Mouse (Mus musculus): ENCODE results near the gene Ceacam18. TPM values are rescaled to one million over a fixed set of nuclear protein-coding genes. Genes with fewer than 3 reads are reported as not detected.
"Not testable (repeated sequence)": the region's sequence is repeated elsewhere in the genome, so short reads cannot be mapped to it uniquely, and the experiment has no call there.

Ceacam18 gene
- polyA plus RNA-seq, 1 experiment = not detected

DNA sequence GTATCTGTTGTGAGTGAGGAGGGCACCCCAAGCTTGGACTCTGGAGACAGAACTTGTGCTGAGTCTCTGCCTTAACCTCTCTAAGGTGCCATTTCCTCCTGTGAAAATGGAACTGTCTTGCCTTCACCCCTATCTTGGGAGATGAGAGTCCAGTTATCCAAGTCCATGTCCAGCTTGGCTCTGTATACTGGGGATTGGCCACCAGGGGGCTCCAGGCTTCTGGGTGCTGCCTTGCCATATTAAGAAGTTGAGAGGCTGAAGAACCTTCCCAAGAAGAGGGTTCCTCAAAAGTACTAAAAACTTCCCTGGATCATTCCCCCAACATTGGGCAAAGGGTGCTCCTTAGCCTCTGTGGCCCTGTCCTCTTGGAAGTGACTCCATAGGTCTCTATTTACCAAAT lies 44.0 kb downstream of the Ceacam18 start:
- H3ac ChIP-seq (ENCODE audit: control insufficient read depth, insufficient read length) = no peak overlapping the region
- H3K79me2 ChIP-seq (ENCODE audit: control insufficient read depth, insufficient read depth) = peaks cover 9% of the 10 kb centered on the region
- no peak overlapping the region for H3K4me2 ChIP-seq (ENCODE audit: low read depth)
- no peak for TF ChIP-seq POLR2A (IDR thresholded peaks at IDR 0.05; ENCODE audit: insufficient read length, low read depth)
- TF ChIP-seq MAX (IDR thresholded peaks at IDR 0.05; ENCODE audit: low read depth) = no peak
- no peak for TF ChIP-seq MYOD1 (IDR thresholded peaks at IDR 0.05; ENCODE audit: control insufficient read depth in 1 of 3, insufficient read length in 2 of 3, low read depth in 2 of 3)
- TF ChIP-seq SRF (IDR thresholded peaks at IDR 0.05; ENCODE audit: control insufficient read depth, insufficient read length, low read depth) = no peak
- no peak for TF ChIP-seq POLR2AphosphoS2 (IDR thresholded peaks at IDR 0.05; ENCODE audit: insufficient read length, low read depth)
- TF ChIP-seq TCF3 (IDR thresholded peaks at IDR 0.05; ENCODE audit: insufficient read length, low read depth) = no peak
- no peak overlapping the region for H3K4me3 ChIP-seq
- no peaks in the 10 kb centered on the region for H3K27me3 ChIP-seq (ENCODE audit: control insufficient read depth, insufficient read depth, insufficient read length)
- H3K36me3 ChIP-seq (ENCODE audit: control insufficient read depth, insufficient read depth) = peaks cover 10% of the 10 kb centered on the region

GRCm38 (mm10) chr7:43680960-43681359 lies 46.5 kb downstream of the Ceacam18 start:
- H3K27me3 ChIP-seq (ENCODE audit: control insufficient read depth, insufficient read depth, insufficient read length) = no peaks in the 10 kb centered on the region
- TF ChIP-seq CEBPB (IDR thresholded peaks at IDR 0.05; ENCODE audit: insufficient read depth, poor library complexity, severe bottlenecking) = no peak
- no peak overlapping the region for H3K4me2 ChIP-seq (ENCODE audit: low read depth)
- no peak overlapping the region for H3ac ChIP-seq (ENCODE audit: control insufficient read depth, insufficient read length)
- no peaks in the 10 kb centered on the region for H3K79me2 ChIP-seq (ENCODE audit: control insufficient read depth, insufficient read depth)
- H3K4me3 ChIP-seq = no peak overlapping the region
- peaks cover 9% of the 10 kb centered on the region for H3K36me3 ChIP-seq (ENCODE audit: control insufficient read depth, insufficient read depth)

GRCm38 (mm10) chr7:43682511-43682910 lies 48.0 kb downstream of the Ceacam18 start:
- H3ac ChIP-seq (ENCODE audit: control insufficient read depth, insufficient read length); H3K4me2 ChIP-seq (ENCODE audit: low read depth); H3K79me2 ChIP-seq (ENCODE audit: control insufficient read depth, insufficient read depth); H3K27me3 ChIP-seq (ENCODE audit: control insufficient read depth, insufficient read depth, insufficient read length); H3K36me3 ChIP-seq (ENCODE audit: control insufficient read depth, insufficient read depth); H3K4me3 ChIP-seq: not testable (repeated sequence)

- no peak overlapping the region for H3ac ChIP-seq (ENCODE audit: control insufficient read depth, insufficient read length)
- no peak for TF ChIP-seq CEBPB (IDR thresholded peaks at IDR 0.05; ENCODE audit: insufficient read depth, poor library complexity, severe bottlenecking)
- no peak for TF ChIP-seq REST (IDR thresholded peaks at IDR 0.05; ENCODE audit: insufficient read depth, insufficient read length)
- TF ChIP-seq POLR2AphosphoS2 (IDR thresholded peaks at IDR 0.05; ENCODE audit: insufficient read length, low read depth) = no peak
- no peak for TF ChIP-seq POLR2A (IDR thresholded peaks at IDR 0.05; ENCODE audit: insufficient read length, low read depth)
- TF ChIP-seq SRF (IDR thresholded peaks at IDR 0.05; ENCODE audit: control insufficient read depth, insufficient read length, low read depth) = no peak
- TF ChIP-seq MYOG (IDR thresholded peaks at IDR 0.05; ENCODE audit: control insufficient read depth in 1 of 3, insufficient read depth in 1 of 3, insufficient read length in 2 of 3, low read depth in 2 of 3) = no peak
- no peak for TF ChIP-seq MYOD1 (IDR thresholded peaks at IDR 0.05; ENCODE audit: control insufficient read depth in 1 of 3, insufficient read length in 2 of 3, low read depth in 2 of 3)
- no peak for TF ChIP-seq TCF3 (IDR thresholded peaks at IDR 0.05; ENCODE audit: insufficient read length, low read depth)
- no peak for TF ChIP-seq E2F4 (IDR thresholded peaks at IDR 0.05; ENCODE audit: insufficient read depth)
- no peak for TF ChIP-seq USF1 (IDR thresholded peaks at IDR 0.05; ENCODE audit: low read depth)
- TF ChIP-seq TCF12 (IDR thresholded peaks at IDR 0.05; ENCODE audit: insufficient read depth, poor library complexity, severe bottlenecking) = no peak
- no peaks in the 10 kb centered on the region for H3K36me3 ChIP-seq (ENCODE audit: control insufficient read depth, insufficient read depth)
- H3K4me2 ChIP-seq (ENCODE audit: low read depth) = no peak overlapping the region
- no peaks in the 10 kb centered on the region for H3K27me3 ChIP-seq (ENCODE audit: control insufficient read depth, insufficient read depth, insufficient read length)
- H3K79me2 ChIP-seq (ENCODE audit: control insufficient read depth, insufficient read depth) = no peaks in the 10 kb centered on the region
- no peak overlapping the region for H3K4me3 ChIP-seq
Observed at GRCm38 (mm10) chr7:43685088-43685487, 50.6 kb downstream of the Ceacam18 start.

GRCm38 (mm10) chr7:43690118-43690517 lies 55.6 kb downstream of the Ceacam18 start, which contains the start of gene Klk14:
Gene Klk14 (plus strand): TSS chr7:43690418.
- no peaks in the 10 kb centered on the region for H3K36me3 ChIP-seq (ENCODE audit: control insufficient read depth, insufficient read depth)
- H3K79me2 ChIP-seq (ENCODE audit: control insufficient read depth, insufficient read depth) = no peaks in the 10 kb centered on the region
- H3K4me3 ChIP-seq = no peak within 1 kb of the TSS
- TF ChIP-seq POLR2A (IDR thresholded peaks at IDR 0.05; ENCODE audit: insufficient read length, low read depth) (no peak), MYOD1 (IDR thresholded peaks at IDR 0.05; ENCODE audit: control insufficient read depth in 1 of 3, insufficient read length in 2 of 3, low read depth in 2 of 3) (no peak), TCF3 (IDR thresholded peaks at IDR 0.05; ENCODE audit: insufficient read length, low read depth) (no peak), MAX (IDR thresholded peaks at IDR 0.05; ENCODE audit: low read depth) (no peak), TCF12 (IDR thresholded peaks at IDR 0.05; ENCODE audit: insufficient read depth, poor library complexity, severe bottlenecking) (no peak), E2F4 (IDR thresholded peaks at IDR 0.05; ENCODE audit: insufficient read depth) (no peak), POLR2AphosphoS2 (IDR thresholded peaks at IDR 0.05; ENCODE audit: insufficient read length, low read depth) (no peak), CEBPB (IDR thresholded peaks at IDR 0.05; ENCODE audit: insufficient read depth, poor library complexity, severe bottlenecking) (no peak)
- no peaks in the 10 kb centered on the region for H3K27me3 ChIP-seq (ENCODE audit: control insufficient read depth, insufficient read depth, insufficient read length)
- H3ac ChIP-seq (ENCODE audit: control insufficient read depth, insufficient read length) = no peak within 1 kb of the TSS
- H3K4me2 ChIP-seq (ENCODE audit: low read depth) = no peak within 1 kb of the TSS

Other genes with a start within 250 kb of the Ceacam18 start
- 1.0 TPM for gene Siglecg, start 226.5 kb upstream of the Ceacam18 start, polyA plus RNA-seq (2012; fragmentation: generic; extraction: Trizol)
- not detected for gene Lim2, start 207.0 kb upstream of the Ceacam18 start, polyA plus RNA-seq (2012; fragmentation: generic; extraction: Trizol)
- gene Nkg7, start 197.6 kb upstream of the Ceacam18 start, polyA plus RNA-seq (2012; fragmentation: generic; extraction: Trizol) = not detected
- not detected for gene Cldnd2, start 193.9 kb upstream of the Ceacam18 start, polyA plus RNA-seq (2012; fragmentation: generic; extraction: Trizol)
- 244 TPM for gene Etfb, start 190.6 kb upstream of the Ceacam18 start, polyA plus RNA-seq (2012; fragmentation: generic; extraction: Trizol)
- gene Gm45233, start 190.6 kb upstream of the Ceacam18 start, polyA plus RNA-seq (2012; fragmentation: generic; extraction: Trizol) = 0.12 TPM
- 0.73 TPM for gene Vsig10l, start 171.6 kb upstream of the Ceacam18 start, polyA plus RNA-seq (2012; fragmentation: generic; extraction: Trizol)
- 4.9 TPM for gene Iglon5, start 144.6 kb upstream of the Ceacam18 start, polyA plus RNA-seq (2012; fragmentation: generic; extraction: Trizol)
- not detected for gene 4931406B18Rik, start 128.8 kb upstream of the Ceacam18 start, polyA plus RNA-seq (2012; fragmentation: generic; extraction: Trizol)
- 0.02 TPM for gene Cd33, start 90.3 kb upstream of the Ceacam18 start, polyA plus RNA-seq (2012; fragmentation: generic; extraction: Trizol)
- 0.72 TPM for gene Zfp658, start 72.5 kb upstream of the Ceacam18 start, polyA plus RNA-seq (2012; fragmentation: generic; extraction: Trizol)
- gene Zfp719, start 55.1 kb upstream of the Ceacam18 start, polyA plus RNA-seq (2012; fragmentation: generic; extraction: Trizol) = 2.8 TPM
- not detected for gene Zfp819, start 27.5 kb upstream of the Ceacam18 start, polyA plus RNA-seq (2012; fragmentation: generic; extraction: Trizol)
- not detected for gene Siglece, start 25.5 kb downstream of the Ceacam18 start, polyA plus RNA-seq (2012; fragmentation: generic; extraction: Trizol)
- gene Ctu1, start 37.3 kb downstream of the Ceacam18 start, polyA plus RNA-seq (2012; fragmentation: generic; extraction: Trizol) = 9.9 TPM
- gene Klk14, start 55.7 kb downstream of the Ceacam18 start, polyA plus RNA-seq (2012; fragmentation: generic; extraction: Trizol) = not detected
- gene Klk13, start 77.9 kb downstream of the Ceacam18 start, polyA plus RNA-seq (2012; fragmentation: generic; extraction: Trizol) = not detected
- 0.05 TPM for gene Klk12, start 134.2 kb downstream of the Ceacam18 start, polyA plus RNA-seq (2012; fragmentation: generic; extraction: Trizol)
- 0.56 TPM for gene Klk11, start 139.9 kb downstream of the Ceacam18 start, polyA plus RNA-seq (2012; fragmentation: generic; extraction: Trizol)
- 1.1 TPM for gene Klk10, start 146.3 kb downstream of the Ceacam18 start, polyA plus RNA-seq (2012; fragmentation: generic; extraction: Trizol)
- gene Klk9, start 157.2 kb downstream of the Ceacam18 start, polyA plus RNA-seq (2012; fragmentation: generic; extraction: Trizol) = not detected
- gene Klk8, start 162.9 kb downstream of the Ceacam18 start, polyA plus RNA-seq (2012; fragmentation: generic; extraction: Trizol) = not detected
- not detected for gene Klk7, start 176.6 kb downstream of the Ceacam18 start, polyA plus RNA-seq (2012; fragmentation: generic; extraction: Trizol)
- not detected for gene Klk6, start 189.8 kb downstream of the Ceacam18 start, polyA plus RNA-seq (2012; fragmentation: generic; extraction: Trizol)
- not detected for gene Klk5, start 207.3 kb downstream of the Ceacam18 start, polyA plus RNA-seq (2012; fragmentation: generic; extraction: Trizol)
- gene Klk4, start 246.5 kb downstream of the Ceacam18 start, polyA plus RNA-seq (2012; fragmentation: generic; extraction: Trizol) = 0.22 TPM